Mouse (Mus musculus) forebrain, postnatal 0 days (tissue): ENCODE results near the gene Med23. TPM values are rescaled to one million over a fixed set of nuclear protein-coding genes. Genes with fewer than 3 reads are reported as not detected.

ENCODE experiments used
- ATAC-seq: fragments of 200-750 bp; cut with Nextera tagmentation; 2 replicates; pipeline ENCODE4 v1.8.0; 2017; ENCODE audit warnings: mild to moderate bottlenecking, moderate library complexity
- DNase-seq: peaks from one replicate; pipeline ENCODE4 v3.0.0-alpha.2; 2015
- H3K27ac ChIP-seq: fragments of 300-500 bp; sonication (generic); 2 replicates; pipeline ENCODE4 v1.5.1; 2014; ENCODE audit warnings: low read depth, mild to moderate bottlenecking, antibody characterized with exemption, low read length, moderate library complexity, mixed read lengths
- H3K27me3 ChIP-seq: fragments of 300-500 bp; sonication (generic); 2 replicates; pipeline ENCODE4 v1.6.1; 2014; ENCODE audit warnings: mild to moderate bottlenecking, low read length, mixed read lengths; ENCODE audit not compliant: insufficient read depth
- H3K36me3 ChIP-seq: fragments of 300-500 bp; sonication (generic); 2 replicates; pipeline ENCODE4 v1.6.1; 2014; ENCODE audit warnings: mild to moderate bottlenecking, moderate library complexity; ENCODE audit not compliant: insufficient read depth
- H3K4me1 ChIP-seq: fragments of 300-500 bp; sonication (generic); 2 replicates; pipeline ENCODE4 v1.6.1; 2014; ENCODE audit warnings: antibody characterized with exemption; ENCODE audit not compliant: insufficient read depth
- H3K4me2 ChIP-seq: fragments of 300-500 bp; sonication (generic); 2 replicates; pipeline ENCODE4 v1.6.1; 2014; ENCODE audit warnings: low read depth, mild to moderate bottlenecking, moderate library complexity
- H3K4me3 ChIP-seq: fragments of 300-500 bp; sonication (generic); 2 replicates; pipeline ENCODE4 v1.5.1; 2014; ENCODE audit warnings: low read depth, low read length, mixed read lengths
- H3K9ac ChIP-seq: fragments of 300-500 bp; sonication (generic); 2 replicates; pipeline ENCODE4 v1.6.1; 2014; ENCODE audit warnings: mild to moderate bottlenecking
- H3K9me3 ChIP-seq: fragments of 300-500 bp; sonication (generic); 2 replicates; pipeline ENCODE4 v1.6.1; 2016; ENCODE audit warnings: low read length
- CTCF ChIP-seq: sonication (generic); IDR thresholded peaks from 2 replicates; pipeline ENCODE4 v1.5.1; 2016; ENCODE audit warnings: antibody characterized with exemption, control low read depth, low read depth
- WGBS: fragments of 180-500 bp; shearing (Covaris S2); extraction: QIAGEN DNeasy Blood & Tissue Kit; methylation state at CpG from one replicate; pipeline ENCODE4 v1.1.7; 2014; 5-methylcytosine and 5-hydroxymethylcytosine counted together
- microRNA-seq, 2 experiments: library from miRNA; unstranded; fragments of <30 nt; microRNA quantifications; one replicate each; pipeline ENCODE4; 2016
- polyA plus RNA-seq: library from polyadenylated mRNA; unstranded; fragments of >200 nt; fragmentation: Nextera tagmentation; extraction: Ambion mirVana; gene quantifications from 2 replicates; pipeline ENCODE4 v1.2.1, GENCODE M21; 2015
- total RNA-seq: library from RNA; depleted of rRNA; stranded (reverse); fragments of >200 nt; gene quantifications from 2 replicates; pipeline ENCODE4 v1.2.3, GENCODE M21; 2014; rRNA removed

Gene Med23
- total and polyA plus RNA-seq, 2 experiments from 2014 or later: 16.2 to 41.7 TPM

GRCm38 (mm10) chr10:24961112-24961511 is 91.3 kb downstream of the Med23 start:
- 40% methylated on average over 2 of the region's 2 CpGs for WGBS

GRCm38 (mm10) chr10:24961889-24962288 is 92.1 kb downstream of the Med23 start:
- no peak for TF ChIP-seq CTCF
- no peaks in the 10 kb centered on the region for H3K36me3 ChIP-seq
- 13% methylated on average over 2 of the region's 2 CpGs for WGBS
- no peak overlapping the region for H3K27ac ChIP-seq
- no peak overlapping the region for H3K9ac ChIP-seq
- no peak overlapping the region for H3K4me2 ChIP-seq
- H3K4me3 ChIP-seq: no peak overlapping the region
- no peaks in the 10 kb centered on the region for H3K9me3 ChIP-seq
- no peaks in the 10 kb centered on the region for H3K27me3 ChIP-seq
- no peaks in the 10 kb centered on the region for H3K4me1 ChIP-seq
- ATAC-seq (no peak), DNase-seq (no peak)

More at GRCm38 (mm10) chr10:24961112-24961511, 91.3 kb downstream of the Med23 start:
- Histone ChIP-seq H3K4me1 (no peaks in the 10 kb centered on the region), H3K4me3 (no peak overlapping the region), H3K36me3 (no peaks in the 10 kb centered on the region), H3K4me2 (no peak overlapping the region), H3K9ac (no peak overlapping the region), H3K27me3 (no peaks in the 10 kb centered on the region), H3K27ac (no peak overlapping the region), H3K9me3 (no peaks in the 10 kb centered on the region)
- ATAC-seq: peak; percentile 75
- DNase-seq: peak; percentile 69
- TF ChIP-seq CTCF: peak; percentile 61

Small RNA genes lying within 50 kb of the gene (microRNA-seq; reads per million reads assigned to microRNA genes)
- 0 reads per million in 2 experiments for gene Mir6905

Other genes with a start within 250 kb of the Med23 start
- gene Enpp1, start 157.8 kb upstream of the Med23 start, total RNA-seq: 3.7 and 6.1 TPM in 2 replicates
- gene Enpp1, start 157.8 kb upstream of the Med23 start, polyA plus RNA-seq: 2.2 TPM in 2 replicates
- 2.3 and 2.5 TPM in 2 replicates for gene Enpp3, start 27.2 kb upstream of the Med23 start, total RNA-seq
- gene Enpp3, start 27.2 kb upstream of the Med23 start, polyA plus RNA-seq: 1.2 and 1.7 TPM in 2 replicates
- gene Arg1, start 57.5 kb downstream of the Med23 start, total RNA-seq: 1.1 and 2.1 TPM in 2 replicates
- gene Arg1, start 57.5 kb downstream of the Med23 start, polyA plus RNA-seq: 0.69 and 0.73 TPM in 2 replicates